Mouse (Mus musculus): ENCODE results near the gene Sez6l. TPM values are rescaled to one million over a fixed set of nuclear protein-coding genes. Genes with fewer than 3 reads are reported as not detected.

The Sez6l gene
- polyA plus RNA-seq, 1 experiment from 2014 or later, result 1.3 TPM

GRCm38 (mm10) chr5:112517454-112517853 is 59.5 kb downstream of the Sez6l start:
- H3K27me3 ChIP-seq, result no peaks in the 10 kb centered on the region
- WGBS, result 83% methylated on average over 9 of the region's 9 CpGs
- H3K9me3 ChIP-seq (replicated peaks), result no peaks in the 10 kb centered on the region
- no peak overlapping the region for H3K9ac ChIP-seq
- H3K4me2 ChIP-seq (replicated peaks), result no peak overlapping the region
- H3K27ac ChIP-seq (replicated peaks), result no peak overlapping the region
- no peak overlapping the region for H3K4me3 ChIP-seq (replicated peaks)
- peaks cover 20% of the 10 kb centered on the region; the same call in 1 of the 2 replicates for H3K4me1 ChIP-seq
- no peak for ATAC-seq (ENCODE audit: insufficient number of reproducible peaks, low FRiP score, low TSS enrichment, low read depth)
- H3K36me3 ChIP-seq, result no peaks in the 10 kb centered on the region

GRCm38 (mm10) chr5:112516527-112516926 is 60.5 kb downstream of the Sez6l start:
- Histone ChIP-seq H3K4me1 (peaks cover 12% of the 10 kb centered on the region; the same call in 1 of the 2 replicates), H3K9ac (no peak overlapping the region), H3K4me3 (replicated peaks) (no peak overlapping the region), H3K36me3 (no peaks in the 10 kb centered on the region), H3K4me2 (replicated peaks) (no peak overlapping the region), H3K27ac (replicated peaks) (no peak overlapping the region), H3K9me3 (replicated peaks) (no peaks in the 10 kb centered on the region), H3K27me3 (no peaks in the 10 kb centered on the region)
- whole genome bisulfite sequencing, result 92% methylated on average over 3 of the region's 3 CpGs
- no peak for ATAC-seq (ENCODE audit: insufficient number of reproducible peaks, low FRiP score, low TSS enrichment, low read depth)

- ATAC-seq (ENCODE audit: insufficient number of reproducible peaks, low FRiP score, low TSS enrichment, low read depth), result no peak
- Histone ChIP-seq H3K27me3 (no peaks in the 10 kb centered on the region), H3K9ac (no peak overlapping the region), H3K27ac (replicated peaks) (no peak overlapping the region), H3K4me3 (replicated peaks) (no peak overlapping the region), H3K9me3 (replicated peaks) (0 out of 2 replicates have a peak, but pooled peaks cover 3% of the 10 kb centered on the region), H3K4me1 (no peaks in the 10 kb centered on the region), H3K36me3 (no peaks in the 10 kb centered on the region), H3K4me2 (replicated peaks) (no peak overlapping the region)
- 65% methylated on average over 8 of the region's 8 CpGs for WGBS
These were observed 66.6 kb downstream of the Sez6l start for GRCm38 (mm10) chr5:112510351-112510750.

GRCm38 (mm10) chr5:112509916-112510315 is 67.1 kb downstream of the Sez6l start:
- no peak overlapping the region for H3K4me2 ChIP-seq (replicated peaks)
- ATAC-seq (ENCODE audit: insufficient number of reproducible peaks, low FRiP score, low TSS enrichment, low read depth), result no peak
- no peaks in the 10 kb centered on the region for H3K27me3 ChIP-seq
- no peak overlapping the region for H3K9ac ChIP-seq
- no peaks in the 10 kb centered on the region for H3K36me3 ChIP-seq
- H3K27ac ChIP-seq (replicated peaks), result no peak overlapping the region
- no peak overlapping the region for H3K4me3 ChIP-seq (replicated peaks)
- H3K4me1 ChIP-seq, result no peaks in the 10 kb centered on the region
- 63% methylated on average over 5 of the region's 5 CpGs for WGBS
- 0 out of 2 replicates have a peak, but pooled peaks cover 3% of the 10 kb centered on the region for H3K9me3 ChIP-seq (replicated peaks)

- no peak for ATAC-seq (ENCODE audit: insufficient number of reproducible peaks, low FRiP score, low TSS enrichment, low read depth)
- H3K4me1 ChIP-seq, result no peaks in the 10 kb centered on the region
- H3K9ac ChIP-seq, result no peak overlapping the region
- no peak overlapping the region for H3K4me2 ChIP-seq (replicated peaks)
- no peaks in the 10 kb centered on the region for H3K27me3 ChIP-seq
- H3K36me3 ChIP-seq, result no peaks in the 10 kb centered on the region
- 0 out of 2 replicates have a peak, but pooled peaks cover 3% of the 10 kb centered on the region for H3K9me3 ChIP-seq (replicated peaks)
- no peak overlapping the region for H3K27ac ChIP-seq (replicated peaks)
- H3K4me3 ChIP-seq (replicated peaks), result no peak overlapping the region
- 54% methylated on average over 4 of the region's 4 CpGs for WGBS
These were observed 71.4 kb downstream of the Sez6l start for GRCm38 (mm10) chr5:112505595-112505994.

GRCm38 (mm10) chr5:112501384-112501783 is 75.6 kb downstream of the Sez6l start:
- H3K36me3 ChIP-seq, result no peaks in the 10 kb centered on the region
- H3K9me3 ChIP-seq (replicated peaks), result 0 out of 2 replicates have a peak, but pooled peaks cover 3% of the 10 kb centered on the region
- no peak overlapping the region for H3K27ac ChIP-seq (replicated peaks)
- H3K27me3 ChIP-seq, result no peaks in the 10 kb centered on the region; the same call in 1 of the 2 replicates
- no peak overlapping the region for H3K9ac ChIP-seq
- no peak overlapping the region for H3K4me3 ChIP-seq (replicated peaks)
- H3K4me2 ChIP-seq (replicated peaks), result no peak overlapping the region
- H3K4me1 ChIP-seq, result no peaks in the 10 kb centered on the region
- 40% methylated on average over 2 of the region's 2 CpGs for WGBS
- no peak for ATAC-seq (ENCODE audit: insufficient number of reproducible peaks, low FRiP score, low TSS enrichment, low read depth)

- H3K27me3 ChIP-seq, result no peaks in the 10 kb centered on the region; the same call in 1 of the 2 replicates
- no peak overlapping the region for H3K27ac ChIP-seq (replicated peaks)
- H3K4me1 ChIP-seq, result no peaks in the 10 kb centered on the region
- H3K4me3 ChIP-seq (replicated peaks), result no peak overlapping the region
- H3K9me3 ChIP-seq (replicated peaks), result no peaks in the 10 kb centered on the region
- no peaks in the 10 kb centered on the region for H3K36me3 ChIP-seq
- no peak for ATAC-seq (ENCODE audit: insufficient number of reproducible peaks, low FRiP score, low TSS enrichment, low read depth)
- WGBS, result 47% methylated on average over 8 of the region's 8 CpGs
- no peak overlapping the region for H3K4me2 ChIP-seq (replicated peaks)
- no peak overlapping the region for H3K9ac ChIP-seq
These were observed 76.9 kb downstream of the Sez6l start for GRCm38 (mm10) chr5:112499918-112500682.

GRCm38 (mm10) chr5:112498921-112499917 is 77.8 kb downstream of the Sez6l start:
- Histone ChIP-seq H3K27ac (replicated peaks) (no peak overlapping the region), H3K9ac (no peak overlapping the region), H3K27me3 (no peaks in the 10 kb centered on the region; the same call in 1 of the 2 replicates), H3K9me3 (replicated peaks) (no peaks in the 10 kb centered on the region), H3K4me3 (replicated peaks) (no peak overlapping the region), H3K36me3 (no peaks in the 10 kb centered on the region), H3K4me2 (replicated peaks) (no peak overlapping the region), H3K4me1 (no peaks in the 10 kb centered on the region)
- no peak for ATAC-seq (ENCODE audit: insufficient number of reproducible peaks, low FRiP score, low TSS enrichment, low read depth)
- 73% methylated on average over 13 of the region's 13 CpGs for WGBS

GRCm38 (mm10) chr5:112496753-112497369 is 80.1 kb downstream of the Sez6l start:
- Histone ChIP-seq H3K27ac (replicated peaks) (no peak overlapping the region), H3K36me3 (no peaks in the 10 kb centered on the region), H3K9me3 (replicated peaks) (no peaks in the 10 kb centered on the region), H3K9ac (no peak overlapping the region), H3K4me3 (replicated peaks) (no peak overlapping the region), H3K27me3 (no peaks in the 10 kb centered on the region; the same call in 1 of the 2 replicates), H3K4me1 (peaks cover 4% of the 10 kb centered on the region; the same call in 1 of the 2 replicates), H3K4me2 (replicated peaks) (no peak overlapping the region)
- 80% methylated on average over 7 of the region's 7 CpGs for WGBS
- no peak for ATAC-seq (ENCODE audit: insufficient number of reproducible peaks, low FRiP score, low TSS enrichment, low read depth)

GRCm38 (mm10) chr5:112493492-112493891 is 83.5 kb downstream of the Sez6l start:
- no peak overlapping the region for H3K9ac ChIP-seq
- 0 out of 2 replicates have a peak overlapping the region, but pooled peaks have one; percentile 6 for H3K4me2 ChIP-seq (replicated peaks)
- peaks cover 4% of the 10 kb centered on the region; the same call in 1 of the 2 replicates for H3K4me1 ChIP-seq
- H3K27me3 ChIP-seq, result no peaks in the 10 kb centered on the region; the same call in 1 of the 2 replicates
- peak; percentile 37; the same call in 1 of the 2 replicates for ATAC-seq (ENCODE audit: insufficient number of reproducible peaks, low FRiP score, low TSS enrichment, low read depth)
- WGBS, result 29% methylated on average over 11 of the region's 11 CpGs
- no peak overlapping the region for H3K27ac ChIP-seq (replicated peaks)
- H3K4me3 ChIP-seq (replicated peaks), result no peak overlapping the region
- no peaks in the 10 kb centered on the region for H3K36me3 ChIP-seq
- H3K9me3 ChIP-seq (replicated peaks), result no peaks in the 10 kb centered on the region
